Mouse (Mus musculus) hematopoietic stem cell, adult 5-6 weeks (primary cell): ENCODE measurements around the gene Kansl3. TPM values are rescaled to one million over a fixed set of nuclear protein-coding genes. Genes with fewer than 3 reads are reported as not detected.

Experiments
- ATAC-seq, 2 experiments: fragments of 125-278 bp in 1 of 2; replicated peaks in 1 of 2; 2 replicates each; pipeline ENCODE4 v1.8.0; 2016 to 2017; ENCODE audit warnings: inconsistent platforms in 2 of 2, mild to moderate bottlenecking in 2 of 2, moderate number of reproducible peaks in 2 of 2, low read depth in 1 of 2, moderate TSS enrichment in 1 of 2; ENCODE audit not compliant: low FRiP score in 2 of 2, poor library complexity in 2 of 2, severe bottlenecking in 2 of 2, insufficient read depth in 1 of 2, low TSS enrichment in 1 of 2
- total RNA-seq: library from RNA; stranded (forward); fragments of 172-1452, 232-1000 nt; gene quantifications from 2 replicates; pipeline ENCODE4 v1.2.3, GENCODE M21; 2017

The Kansl3 gene
- total RNA-seq, 1 experiment from 2014 or later, result 47.4 TPM

DNA sequence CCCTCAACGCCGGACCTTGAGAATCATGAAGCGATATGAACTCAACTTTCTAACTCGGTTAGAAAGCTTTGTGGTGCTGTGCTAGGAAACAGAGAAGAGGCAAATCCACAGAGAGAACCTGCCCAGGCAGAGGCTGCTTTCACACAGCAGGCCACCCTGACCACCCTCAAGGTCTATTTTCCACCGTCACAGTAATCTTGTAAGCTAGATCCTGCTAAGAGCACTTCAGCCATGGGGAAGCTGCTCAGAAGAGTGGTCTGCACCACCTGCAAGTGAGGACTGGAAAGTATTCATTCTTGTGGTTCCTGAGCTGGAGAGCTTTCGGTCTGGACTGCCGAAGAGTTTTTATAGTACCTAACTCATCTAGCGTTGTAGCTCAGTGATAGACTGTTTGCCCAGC, 66.7 kb downstream of the Kansl3 start:
- ATAC-seq, result no peak

DNA sequence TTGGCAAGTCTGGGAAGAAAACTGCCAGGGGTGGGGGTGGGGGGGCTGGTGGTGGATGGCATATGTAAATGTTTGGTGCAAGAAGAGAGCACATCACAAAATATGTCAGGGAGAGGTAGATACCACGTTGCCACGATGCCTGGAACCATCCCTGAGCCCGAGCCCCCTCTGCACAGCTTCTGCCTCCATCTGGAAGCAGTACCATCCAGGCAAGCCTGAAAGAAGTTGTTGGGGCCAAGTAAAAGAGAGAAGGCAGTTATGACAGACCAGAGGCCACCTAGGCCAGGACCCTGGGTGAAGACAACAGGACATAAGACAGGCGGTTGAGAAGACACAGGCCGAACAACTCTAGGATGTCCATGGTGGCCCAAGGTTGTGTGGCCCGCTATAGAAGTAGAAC, 68.5 kb downstream of the Kansl3 start:
- no peak for ATAC-seq

DNA sequence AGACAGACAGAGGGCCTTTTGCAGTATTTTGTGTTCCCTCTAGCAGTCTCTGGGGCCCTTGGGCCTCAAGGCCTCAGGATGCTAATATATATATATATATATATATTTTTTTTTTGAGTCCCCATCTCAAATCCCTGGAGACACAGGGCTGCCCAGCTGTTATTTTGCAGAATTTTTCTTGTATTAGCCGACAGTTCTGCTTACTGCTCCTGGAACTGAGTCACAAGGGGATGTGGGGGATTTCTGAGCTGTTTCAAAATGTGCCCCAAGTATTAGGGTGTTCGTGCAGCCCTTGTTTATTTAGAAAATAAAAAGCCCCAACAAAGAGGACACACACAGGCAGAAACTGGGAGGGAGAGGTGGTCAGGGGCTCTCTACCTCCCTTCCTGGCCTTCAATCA, 69.3 kb downstream of the Kansl3 start:
- no peak for ATAC-seq

DNA sequence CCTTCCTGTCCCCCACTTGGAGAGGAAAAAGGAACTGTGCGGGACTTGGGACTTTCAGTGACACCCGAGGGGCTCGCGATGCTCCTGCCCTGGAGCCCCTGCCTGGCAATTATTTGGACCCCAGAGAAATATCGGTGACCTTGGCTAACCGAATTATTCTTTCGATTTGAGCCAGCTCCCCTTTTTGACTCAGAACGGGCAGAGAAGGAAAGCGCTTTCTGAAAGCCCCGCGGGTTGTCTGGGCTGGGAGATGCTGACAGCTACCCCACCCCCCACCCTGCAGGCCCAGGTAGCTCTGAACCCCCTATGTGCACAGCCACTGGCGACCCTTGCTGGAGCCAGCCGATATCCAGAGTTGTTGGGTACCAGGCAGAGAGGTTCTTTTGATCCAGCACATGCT, 69.9 kb downstream of the Kansl3 start:
- ATAC-seq, result no peak

DNA sequence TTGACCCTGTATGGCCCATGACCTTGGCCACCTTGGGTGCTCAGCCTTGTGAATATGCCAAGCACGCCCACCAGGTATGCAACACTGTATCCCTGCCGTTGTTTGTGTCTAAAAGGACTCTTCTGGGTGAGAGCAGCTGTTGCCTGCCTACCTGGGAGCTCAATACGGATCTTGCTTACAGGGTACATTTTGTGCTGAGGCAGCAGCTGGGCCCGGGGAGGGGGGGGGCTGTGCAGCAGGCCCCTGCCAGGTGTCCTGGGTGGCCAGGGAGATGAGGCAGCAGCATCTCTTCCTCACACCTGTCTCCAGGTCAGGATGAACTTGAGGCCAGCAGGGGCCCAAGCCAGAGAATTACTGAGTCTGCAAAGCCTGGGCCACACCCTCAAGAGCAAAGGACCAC, 70.9 kb downstream of the Kansl3 start:
- ATAC-seq, result no peak

DNA sequence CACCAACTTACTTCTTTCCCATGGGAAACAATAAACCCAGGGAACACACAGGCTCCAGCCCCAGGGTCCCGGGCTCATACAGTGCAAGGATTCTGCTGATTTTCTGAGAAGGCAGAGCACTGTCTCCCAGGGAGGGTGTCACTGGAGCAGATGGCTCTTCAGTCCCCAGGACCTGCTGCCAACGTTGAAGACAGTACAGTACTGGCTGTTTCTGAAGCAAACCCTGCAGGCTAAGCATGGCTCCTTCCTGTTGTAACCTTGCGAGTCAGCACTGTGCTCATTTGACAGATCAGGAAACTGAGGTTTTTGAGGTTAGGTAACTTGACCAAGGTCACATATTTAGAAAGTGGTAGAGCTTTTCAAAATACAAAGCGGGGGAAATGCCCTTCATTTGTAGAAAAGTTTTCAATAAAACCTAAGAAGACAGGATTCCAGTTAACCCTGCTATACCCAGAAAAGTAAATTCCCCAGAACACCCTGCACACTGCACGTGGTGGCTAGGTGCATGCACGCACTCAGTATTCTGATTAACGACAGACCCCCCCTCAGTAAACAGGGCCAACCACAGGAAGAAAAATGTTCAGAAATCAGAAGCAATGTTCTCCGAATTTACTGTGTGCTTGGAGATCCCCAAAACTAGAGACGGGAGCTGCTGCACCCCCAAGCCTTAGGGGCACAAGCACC, 72.4 kb downstream of the Kansl3 start:
- ATAC-seq, result peak; percentile 73 to 75

DNA sequence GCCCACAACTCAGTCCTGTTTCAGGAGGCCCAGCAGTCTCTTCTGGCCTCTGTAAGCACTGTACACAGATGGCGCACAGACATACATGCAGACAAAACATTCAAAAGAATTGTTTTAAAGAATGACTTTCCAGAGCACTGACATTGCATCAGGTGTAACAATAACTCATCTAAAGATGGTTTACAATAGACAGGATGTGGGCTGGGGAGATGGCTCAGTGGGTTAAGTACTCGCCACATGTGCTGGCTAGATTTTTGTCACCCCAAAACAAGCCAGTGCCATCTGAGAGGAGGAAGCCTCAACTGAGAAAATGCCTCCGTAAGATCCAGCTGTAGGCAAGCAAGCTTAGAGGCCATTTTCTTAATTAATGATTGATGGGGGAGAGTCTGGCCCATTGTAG, 74.6 kb downstream of the Kansl3 start:
- no peak; a peak in 1 of 4 replicates for ATAC-seq

DNA sequence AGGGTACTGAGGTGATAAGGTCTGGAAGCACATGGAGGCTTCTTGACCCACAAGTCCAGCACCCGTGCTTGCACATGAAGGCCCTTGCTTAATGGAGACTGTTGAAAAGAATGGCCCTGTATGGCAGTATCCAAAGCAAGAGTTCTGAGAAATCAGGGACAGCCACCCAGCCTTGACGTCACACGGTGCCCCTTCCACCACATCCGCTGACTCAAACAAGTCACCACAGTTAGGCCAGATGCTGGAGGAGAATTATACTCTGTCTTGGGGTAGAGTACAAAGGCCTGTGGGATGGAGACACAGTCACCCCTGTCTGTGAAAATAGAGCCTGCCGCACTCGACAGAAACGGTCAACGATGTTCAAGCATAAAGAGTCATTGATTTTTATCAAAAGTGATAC, 75.5 kb downstream of the Kansl3 start:
- ATAC-seq, result no peak

Other genes starting within 250 kb of the Kansl3 start
- 76.5 and 89.6 TPM in 2 replicates for gene Uggt1, start 124.5 kb downstream of the Kansl3 start, total RNA-seq
- 64.3 and 66.8 TPM in 2 replicates for gene Neurl3, start 94.5 kb downstream of the Kansl3 start, total RNA-seq
- 33.3 and 38.5 TPM in 2 replicates for gene Arid5a, start 61.4 kb downstream of the Kansl3 start, total RNA-seq
- not detected in 2 replicates for gene Fer1l5, start 3.1 kb upstream of the Kansl3 start, total RNA-seq
- gene Lman2l, start 76.1 kb upstream of the Kansl3 start, total RNA-seq, result 5.6 and 7.1 TPM in 2 replicates
- gene Cnnm4, start 102.4 kb upstream of the Kansl3 start, total RNA-seq, result 8.7 and 9.6 TPM in 2 replicates
- gene Cnnm3, start 142.7 kb upstream of the Kansl3 start, total RNA-seq, result 9.4 and 14.3 TPM in 2 replicates
- gene Ankrd23, start 167.7 kb upstream of the Kansl3 start, total RNA-seq, result 8.9 and 12.8 TPM in 2 replicates
- gene Gm42417, start 170.2 kb upstream of the Kansl3 start, total RNA-seq, result 2.7 and 4.4 TPM in 2 replicates
- gene Ankrd39, start 178.3 kb upstream of the Kansl3 start, total RNA-seq, result 4.7 and 9.0 TPM in 2 replicates
- 1.9 and 3.7 TPM in 2 replicates for gene Sema4c, start 189.2 kb upstream of the Kansl3 start, total RNA-seq